Mouse (Mus musculus): ENCODE data around the gene Krt80.

GRCm38 (mm10) chr15:101385064-101385463 is 15.1 kb upstream of the Krt80 start:
- no peak for TF ChIP-seq POLR2A (IDR thresholded peaks at IDR 0.05; ENCODE audit: control insufficient read depth, extremely low read depth, insufficient read depth, low read length, poor library complexity)
- no peak for TF ChIP-seq CTCF (IDR thresholded peaks at IDR 0.05; ENCODE audit: borderline replicate concordance, control insufficient read depth, extremely low read depth, insufficient read depth, low read length, poor library complexity)

Measured in thymus, adult 2 months (tissue).